Mouse (Mus musculus) spleen, adult 12 weeks (tissue): ENCODE measurements around the gene Tfdp2.
A peak's percentile ranks its signal among the peaks of the same experiment; 100 is the strongest.

Source experiments
- DNase-seq: peaks from one replicate; pipeline ENCODE4 v3.0.0; 2022; ENCODE audit warnings: low spot score

Tfdp2 gene

GRCm38 (mm10) chr9:96228285-96228684, 32.2 kb downstream of the Tfdp2 start:
- DNase-seq: no peak

GRCm38 (mm10) chr9:96230271-96230670, 34.2 kb downstream of the Tfdp2 start:
- no peak for DNase-seq

- DNase-seq: no peak
Measured at GRCm38 (mm10) chr9:96235477-96235876, 39.4 kb downstream of the Tfdp2 start.

GRCm38 (mm10) chr9:96237391-96237790, 41.3 kb downstream of the Tfdp2 start:
- no peak for DNase-seq

- no peak for DNase-seq
Measured at GRCm38 (mm10) chr9:96238286-96238685, 42.2 kb downstream of the Tfdp2 start.

GRCm38 (mm10) chr9:96241134-96242097, 45.3 kb downstream of the Tfdp2 start:
- DNase-seq: peak; percentile 78

GRCm38 (mm10) chr9:96243915-96244314, 47.8 kb downstream of the Tfdp2 start:
- DNase-seq: no peak

GRCm38 (mm10) chr9:96254812-96255211, 58.7 kb downstream of the Tfdp2 start:
- peak; percentile 16 for DNase-seq

- peak; percentile 70 for DNase-seq
Measured at GRCm38 (mm10) chr9:96258478-96258877, 62.4 kb downstream of the Tfdp2 start.

GRCm38 (mm10) chr9:96259017-96259512, 63.0 kb downstream of the Tfdp2 start:
- DNase-seq: peak; percentile 35

- peak; percentile 43 for DNase-seq
Measured at GRCm38 (mm10) chr9:96259753-96260520, 63.9 kb downstream of the Tfdp2 start.

- DNase-seq: no peak
Measured at GRCm38 (mm10) chr9:96261101-96261500, 65.0 kb downstream of the Tfdp2 start.

GRCm38 (mm10) chr9:96261980-96262379, 65.9 kb downstream of the Tfdp2 start:
- DNase-seq: no peak

GRCm38 (mm10) chr9:96266793-96267558, 70.9 kb downstream of the Tfdp2 start:
- DNase-seq: peak; percentile 50

- DNase-seq: no peak
Measured at GRCm38 (mm10) chr9:96267559-96267948, 71.5 kb downstream of the Tfdp2 start.

- DNase-seq: no peak
Measured at GRCm38 (mm10) chr9:96269726-96270125, 73.7 kb downstream of the Tfdp2 start.

- no peak for DNase-seq
Measured at GRCm38 (mm10) chr9:96275543-96275942, 79.5 kb downstream of the Tfdp2 start.

GRCm38 (mm10) chr9:96281497-96281896, 85.4 kb downstream of the Tfdp2 start:
- DNase-seq: no peak

GRCm38 (mm10) chr9:96282082-96282481, 86.0 kb downstream of the Tfdp2 start:
- no peak for DNase-seq

GRCm38 (mm10) chr9:96284916-96285315, 88.8 kb downstream of the Tfdp2 start:
- no peak for DNase-seq

- DNase-seq: no peak
Measured at GRCm38 (mm10) chr9:96292144-96292543, 96.1 kb downstream of the Tfdp2 start.
